Comparison of ENCODE assay signal across 9 mouse cellular contexts in the genomic region with DNA sequence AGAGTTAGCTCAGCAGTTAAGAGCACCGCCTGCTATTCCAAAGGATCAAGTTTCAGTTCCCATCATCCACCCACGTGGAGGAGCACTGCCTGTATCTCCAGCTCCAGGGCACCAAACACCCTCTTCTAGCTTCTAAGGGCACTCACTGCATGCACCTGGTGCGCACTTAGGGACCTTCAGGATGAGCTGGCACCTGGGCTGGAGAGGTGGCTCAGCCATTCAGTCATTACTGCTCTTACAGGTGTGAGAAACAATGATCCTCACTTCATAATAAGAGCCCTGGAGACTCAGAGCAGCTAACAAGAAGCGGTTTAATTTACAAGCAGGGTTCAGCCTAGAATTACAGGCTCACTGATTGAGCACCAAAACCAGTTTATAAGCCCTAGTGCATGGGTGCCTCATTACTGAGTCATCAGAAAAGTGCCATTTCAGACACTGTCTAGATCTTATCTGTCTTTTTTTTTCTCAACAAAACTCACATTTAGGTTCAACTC. TPM values are rescaled to one million over a fixed set of nuclear protein-coding genes. Genes with fewer than 3 reads are reported as not detected.
DNase-seq lines count a peak whose midpoint lies in the region; ATAC-seq and TF ChIP-seq lines count a peak whose summit lies in the region.
"Had no signal": no experiment of that assay in that cellular context is flagged by ENCODE, and none has a peak within 500 bp of the region (broad histone marks: within the 10 kb centered on the region; RNA-seq: fewer than 3 reads in every experiment).

No protein-coding gene starts in this region.

- 4% methylated on average over 4 of the region's 4 CpGs for WGBS in hindbrain, embryonic 12.5 days
- 8% methylated on average over 4 of the region's 4 CpGs for WGBS in hindbrain, embryonic 16.5 days

- TF ChIP-seq CTCF in G1E (IDR thresholded peaks at IDR 0.05; ENCODE audit: low read depth, low read length): no peak

- no peaks in the 10 kb centered on the region for H3K36me3 ChIP-seq in hindbrain, embryonic 12.5 days
- H3K36me3 ChIP-seq in hindbrain, embryonic 16.5 days (ENCODE audit: control insufficient read depth, insufficient read depth, low read length): no peaks in the 10 kb centered on the region
- H3K36me3 ChIP-seq in G1E (replicated peaks): no peaks in the 10 kb centered on the region

- no peak overlapping the region for H3K27ac ChIP-seq in hindbrain, embryonic 12.5 days
- H3K27ac ChIP-seq in hindbrain, embryonic 16.5 days (ENCODE audit: low read depth, low read length): no peak overlapping the region

- no peak for DNase-seq in G1E (ENCODE audit: low spot score)
- peak; percentile 14 for DNase-seq in hindlimb bud, embryonic 11.5 days (ENCODE audit: extremely low spot score, low read depth, low spot score)
- peak; percentile 15 to 51 for DNase-seq in lung, postnatal 4 days
- DNase-seq in left cerebral cortex, adult 18-20 months (ENCODE audit: low spot score in 2 of 2): no peak
- no peak for DNase-seq in cerebellum, adult 11 months

- peaks cover 3% of the 10 kb centered on the region; the same call in 1 of the 2 replicates for H3K4me1 ChIP-seq in hindbrain, embryonic 12.5 days
- H3K4me1 ChIP-seq in hindbrain, embryonic 16.5 days (ENCODE audit: control insufficient read depth, insufficient read depth, low read depth, low read length): no peaks in the 10 kb centered on the region
- peaks cover 63% of the 10 kb centered on the region for H3K4me1 ChIP-seq in G1E (ENCODE audit: insufficient read depth, low read depth, low read length)

- 0 out of 2 replicates have a peak overlapping the region, but pooled peaks have one; percentile 24 for H3K4me2 ChIP-seq in hindbrain, embryonic 12.5 days (replicated peaks)
- H3K4me2 ChIP-seq in hindbrain, embryonic 16.5 days (ENCODE audit: low read length): no peak overlapping the region

- H3K9ac ChIP-seq in hindbrain, embryonic 12.5 days: no peak overlapping the region
- H3K9ac ChIP-seq in hindbrain, embryonic 16.5 days (ENCODE audit: low read depth, low read length): no peak overlapping the region

- no peaks in the 10 kb centered on the region for H3K9me3 ChIP-seq in hindbrain, embryonic 12.5 days (replicated peaks)
- H3K9me3 ChIP-seq in hindbrain, embryonic 16.5 days (ENCODE audit: control insufficient read depth, low read length): no peaks in the 10 kb centered on the region
- H3K9me3 ChIP-seq in G1E (replicated peaks): no peaks in the 10 kb centered on the region
- H3K9me3 ChIP-seq: megakaryocyte, embryonic 14.5 days had no signal

- ATAC-seq in hindbrain, embryonic 12.5 days (ENCODE audit: low FRiP score): no peak
- ATAC-seq in hindbrain, embryonic 16.5 days: no peak
- peak; percentile 55; the same call in 1 of the 2 replicates for ATAC-seq in G1E (ENCODE audit: extremely low read depth, insufficient number of reproducible peaks, low FRiP score, poor library complexity, severe bottlenecking)
- ATAC-seq in frontal cortex, adult (ENCODE audit: low TSS enrichment): no peak

- H3K27me3 ChIP-seq in hindbrain, embryonic 12.5 days: no peaks in the 10 kb centered on the region
- H3K27me3 ChIP-seq in hindbrain, embryonic 16.5 days (replicated peaks; ENCODE audit: control insufficient read depth, insufficient read depth, low read length): no peaks in the 10 kb centered on the region
- no peaks in the 10 kb centered on the region for H3K27me3 ChIP-seq in G1E (ENCODE audit: insufficient read depth, low read length)

- H3K4me3 ChIP-seq in hindbrain, embryonic 12.5 days: no peak overlapping the region
- H3K4me3 ChIP-seq in hindbrain, embryonic 16.5 days (ENCODE audit: low read length): no peak overlapping the region
- H3K4me3 ChIP-seq in G1E (ENCODE audit: low read depth, low read length): no peak overlapping the region; the same call in 1 of the 2 replicates
- H3K4me3 ChIP-seq: megakaryocyte, embryonic 14.5 days had no signal

RNA-seq across cellular contexts. Expression of gene Ints6, which starts 37.7 kb away (rescaled TPM):
- 26.6 and 27.3 TPM in 2 replicates for polyA plus RNA-seq in hindbrain, embryonic 12.5 days (2016; fragmentation: Nextera tagmentation; extraction: Ambion mirVana)
- polyA plus RNA-seq in hindbrain, embryonic 16.5 days (2015; fragmentation: Nextera tagmentation; extraction: Ambion mirVana): 12.6 and 12.8 TPM in 2 replicates
- total RNA-seq in G1E (2014; fragmentation: Nextera tagmentation) (144 and 145 TPM in 2 replicates), G1E (2017) (109 and 191 TPM in 2 replicates)
- polyA plus RNA-seq in G1E (2012): 15.9 and 19.6 TPM in 2 replicates
- total RNA-seq in left cerebral cortex, adult 18-20 months (2021): 10 to 100 TPM; 32.2 to 43.1 TPM

RNA-seq across cellular contexts. Expression of gene Wdfy2, which starts 38.8 kb away (rescaled TPM):
- polyA plus RNA-seq in hindbrain, embryonic 12.5 days (2016; fragmentation: Nextera tagmentation; extraction: Ambion mirVana): 14.2 and 15.0 TPM in 2 replicates
- 6.2 and 8.2 TPM in 2 replicates for polyA plus RNA-seq in hindbrain, embryonic 16.5 days (2015; fragmentation: Nextera tagmentation; extraction: Ambion mirVana)
- 12.7 and 14.6 TPM in 2 replicates for total RNA-seq in G1E (2014; fragmentation: Nextera tagmentation)
- 9.8 and 10.3 TPM in 2 replicates for total RNA-seq in G1E (2017)
- polyA plus RNA-seq in G1E (2012): 2.3 and 2.5 TPM in 2 replicates
- 10 to 100 TPM; 13.7 to 14.1 TPM for total RNA-seq in left cerebral cortex, adult 18-20 months (2021)

Comparison
In these comparisons a context has a peak if more than half of its experiments do, and no peak if none do; other contexts are left out.
1. DNase-seq: peak in hindlimb bud, embryonic 11.5 days (single experiment) and lung, postnatal 4 days (2 of 2); none in G1E (single experiment), left cerebral cortex, adult 18-20 months (0 of 2) and cerebellum, adult 11 months (single experiment).